Comparison of ENCODE assay signal across 27 mouse cellular contexts in the genomic region with DNA sequence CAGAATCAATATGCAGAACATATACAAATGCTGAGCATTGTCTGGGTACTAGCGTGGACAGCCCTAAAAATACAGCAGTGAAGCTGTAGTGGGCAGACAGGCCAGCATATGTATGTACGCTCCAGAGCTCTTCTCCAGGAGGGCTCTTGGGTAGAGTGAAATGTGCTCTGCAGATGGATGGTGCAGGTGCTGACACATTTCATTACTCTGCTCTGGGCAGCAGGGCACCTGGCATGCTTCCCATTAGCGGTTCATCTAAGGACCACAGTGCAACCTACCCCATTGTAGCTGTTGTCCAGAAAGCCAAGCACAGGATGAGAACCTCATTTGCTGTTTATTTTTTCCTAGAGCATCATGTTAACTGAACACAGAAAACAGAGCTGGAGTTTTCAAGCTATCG.
DNase-seq lines count a peak whose midpoint lies in the region; ATAC-seq and TF ChIP-seq lines count a peak whose summit lies in the region.
"Had no signal": no experiment of that assay in that cellular context is flagged by ENCODE, and none has a peak within 500 bp of the region (broad histone marks: within the 10 kb centered on the region; RNA-seq: fewer than 3 reads in every experiment).

No protein-coding gene starts in this region.

- H3K9ac ChIP-seq in forebrain, embryonic 11.5 days (ENCODE audit: low read length) = no peak overlapping the region
- H3K9ac ChIP-seq in forebrain, postnatal 0 days = no peak overlapping the region
- no peak overlapping the region for H3K9ac ChIP-seq in intestine, embryonic 16.5 days (ENCODE audit: low read depth, low read length)
- H3K9ac ChIP-seq: heart, embryonic 13.5 days; hindbrain, embryonic 14.5 days; intestine, embryonic 15.5 days; liver, embryonic 15.5 days; lung, embryonic 15.5 days; neural tube, embryonic 15.5 days had no signal

- no peaks in the 10 kb centered on the region for H3K9me3 ChIP-seq in forebrain, embryonic 11.5 days (ENCODE audit: control insufficient read depth, low read length)
- H3K9me3 ChIP-seq in forebrain, postnatal 0 days (ENCODE audit: low read length) = no peaks in the 10 kb centered on the region
- H3K9me3 ChIP-seq in intestine, embryonic 16.5 days (ENCODE audit: control insufficient read depth, low read length) = no peaks in the 10 kb centered on the region
- H3K9me3 ChIP-seq: heart, embryonic 13.5 days; intestine, embryonic 15.5 days; limb, embryonic 10.5 days; liver, embryonic 15.5 days; lung, embryonic 15.5 days; midbrain, embryonic 10.5 days; neural tube, embryonic 15.5 days had no signal

- ATAC-seq in forebrain, embryonic 11.5 days (replicated peaks; ENCODE audit: low FRiP score) = 0 out of 2 replicates have a peak, but pooled peaks have one; percentile 15
- ATAC-seq in forebrain, postnatal 0 days = no peak
- ATAC-seq in intestine, embryonic 16.5 days = no peak
- ATAC-seq: forebrain, embryonic 16.5 days; intestine, embryonic 15.5 days had no signal

- no peaks in the 10 kb centered on the region for H3K36me3 ChIP-seq in forebrain, embryonic 11.5 days (ENCODE audit: control insufficient read depth, insufficient read depth, low read length)
- H3K36me3 ChIP-seq in forebrain, postnatal 0 days (ENCODE audit: insufficient read depth) = no peaks in the 10 kb centered on the region
- no peaks in the 10 kb centered on the region for H3K36me3 ChIP-seq in intestine, embryonic 16.5 days (ENCODE audit: control insufficient read depth, insufficient read depth, low read length)
- H3K36me3 ChIP-seq: heart, embryonic 13.5 days; intestine, embryonic 15.5 days; limb, embryonic 10.5 days; liver, embryonic 15.5 days; lung, embryonic 15.5 days; midbrain, embryonic 10.5 days; neural tube, embryonic 15.5 days had no signal

- H3K27ac ChIP-seq in forebrain, embryonic 11.5 days (ENCODE audit: low read depth, low read length) = no peak overlapping the region
- no peak overlapping the region for H3K27ac ChIP-seq in forebrain, postnatal 0 days (ENCODE audit: low read depth, low read length)
- H3K27ac ChIP-seq in intestine, embryonic 16.5 days (ENCODE audit: low read length) = no peak overlapping the region
- H3K27ac ChIP-seq: heart, adult 2 months; heart, embryonic 13.5 days; hindbrain, embryonic 14.5 days; intestine, embryonic 15.5 days; limb, embryonic 10.5 days; liver, embryonic 15.5 days; lung, embryonic 15.5 days; midbrain, embryonic 10.5 days; neural tube, embryonic 15.5 days had no signal

- DNase-seq in forebrain, embryonic 11.5 days (ENCODE audit: low spot score) = no peak
- DNase-seq in forebrain, postnatal 0 days = no peak
- DNase-seq in brain, adult 2 months (ENCODE audit: low read depth, low spot score) = peak; percentile 76
- peak; percentile 46 to 48 for DNase-seq in cerebellum, adult 18-20 months
- peak; percentile 96 to 97 for DNase-seq in cerebellum, postnatal 14 days
- DNase-seq in right cerebral cortex, postnatal 14 days = no peak
- DNase-seq in frontal cortex, adult 2 months (ENCODE audit: extremely low spot score in 1 of 2, low spot score in 1 of 2) = no peak
- DNase-seq: adrenal gland, postnatal 14 days; gastrocnemius, postnatal 36 days; heart, adult 2 months; heart, postnatal 14 days; kidney, adult 9 months; kidney, postnatal 25 days; layer of hippocampus, postnatal 36 days; liver; lung, postnatal 4 days; spleen, adult 18-20 months had no signal

- no peaks in the 10 kb centered on the region for H3K4me1 ChIP-seq in forebrain, embryonic 11.5 days (replicated peaks; ENCODE audit: control insufficient read depth, insufficient read depth, low read length)
- no peaks in the 10 kb centered on the region for H3K4me1 ChIP-seq in forebrain, postnatal 0 days (ENCODE audit: insufficient read depth)
- H3K4me1 ChIP-seq in intestine, embryonic 16.5 days (ENCODE audit: control insufficient read depth, insufficient read depth, low read length) = no peaks in the 10 kb centered on the region
- H3K4me1 ChIP-seq: heart, embryonic 13.5 days; intestine, embryonic 15.5 days; limb, embryonic 10.5 days; liver, embryonic 15.5 days; lung, embryonic 15.5 days; midbrain, embryonic 10.5 days; neural tube, embryonic 15.5 days had no signal

- no peak overlapping the region for H3K4me2 ChIP-seq in forebrain, embryonic 11.5 days (ENCODE audit: low read depth, low read length, severe bottlenecking)
- no peak overlapping the region for H3K4me2 ChIP-seq in forebrain, postnatal 0 days (ENCODE audit: low read depth)
- H3K4me2 ChIP-seq in intestine, embryonic 16.5 days (ENCODE audit: low read depth, low read length) = no peak overlapping the region
- H3K4me2 ChIP-seq: heart, embryonic 13.5 days; hindbrain, embryonic 14.5 days; intestine, embryonic 15.5 days; liver, embryonic 15.5 days; lung, embryonic 15.5 days; neural tube, embryonic 15.5 days had no signal

- no peak for TF ChIP-seq CTCF in forebrain, postnatal 0 days (IDR thresholded peaks at IDR 0.05; ENCODE audit: low read depth)

- no peak overlapping the region for H3K4me3 ChIP-seq in forebrain, embryonic 11.5 days (ENCODE audit: low read depth, low read length)
- H3K4me3 ChIP-seq in forebrain, postnatal 0 days (ENCODE audit: low read depth, low read length) = no peak overlapping the region
- H3K4me3 ChIP-seq in intestine, embryonic 16.5 days (ENCODE audit: low read length) = no peak overlapping the region
- H3K4me3 ChIP-seq: heart, adult 2 months; heart, embryonic 13.5 days; intestine, embryonic 15.5 days; limb, embryonic 10.5 days; liver, embryonic 15.5 days; lung, embryonic 15.5 days; midbrain, embryonic 10.5 days; neural tube, embryonic 15.5 days had no signal

- H3K27me3 ChIP-seq in forebrain, embryonic 11.5 days (ENCODE audit: control insufficient read depth, insufficient read depth, low read length) = no peaks in the 10 kb centered on the region
- H3K27me3 ChIP-seq in forebrain, postnatal 0 days (ENCODE audit: insufficient read depth, low read length) = no peaks in the 10 kb centered on the region
- H3K27me3 ChIP-seq in intestine, embryonic 16.5 days (replicated peaks; ENCODE audit: control insufficient read depth, insufficient read depth, low read length) = no peaks in the 10 kb centered on the region
- H3K27me3 ChIP-seq: heart, embryonic 13.5 days; intestine, embryonic 15.5 days; liver, embryonic 15.5 days; lung, embryonic 15.5 days; neural tube, embryonic 15.5 days had no signal

- WGBS in forebrain, embryonic 11.5 days = 84% methylated on average over 4 of the region's 4 CpGs
- 81% methylated on average over 4 of the region's 4 CpGs for WGBS in forebrain, postnatal 0 days
- WGBS in intestine, embryonic 16.5 days = 79% methylated on average over 4 of the region's 4 CpGs

Comparison
In these comparisons a context has a peak if more than half of its experiments do, and no peak if none do; other contexts are left out.
1. DNase-seq: peak in brain, adult 2 months (single experiment), cerebellum, adult 18-20 months (2 of 2) and cerebellum, postnatal 14 days (2 of 2); none in forebrain, embryonic 11.5 days (single experiment), forebrain, postnatal 0 days (single experiment), right cerebral cortex, postnatal 14 days (single experiment) and frontal cortex, adult 2 months (0 of 2).